Mouse (Mus musculus): ENCODE results near the gene Higd1a. TPM values are rescaled to one million over a fixed set of nuclear protein-coding genes. Genes with fewer than 3 reads are reported as not detected.

The Higd1a gene
- polyA plus RNA-seq, 1 experiment, result 55.1 TPM

Other genes with a start within 250 kb of the Higd1a start
- 0.63 and 0.73 TPM in 2 replicates for gene Lyzl4, start 216.3 kb downstream of the Higd1a start, polyA plus RNA-seq (2012; rRNA removed)
- gene Vipr1, start 215.6 kb downstream of the Higd1a start, polyA plus RNA-seq (2012; rRNA removed), result 2.6 and 3.0 TPM in 2 replicates
- 4.3 and 5.0 TPM in 2 replicates for gene Sec22c, start 152.9 kb downstream of the Higd1a start, polyA plus RNA-seq (2012; rRNA removed)
- 44.2 and 46.8 TPM in 2 replicates for gene Ss18l2, start 148.0 kb downstream of the Higd1a start, polyA plus RNA-seq (2012; rRNA removed)
- gene Nktr, start 139.2 kb downstream of the Higd1a start, polyA plus RNA-seq (2012; rRNA removed), result 89.1 and 120 TPM in 2 replicates
- gene Zfp651, start 99.0 kb downstream of the Higd1a start, polyA plus RNA-seq (2012; rRNA removed), result 55.2 and 76.1 TPM in 2 replicates
- 0.07 and 0.10 TPM in 2 replicates for gene Klhl40, start 80.8 kb downstream of the Higd1a start, polyA plus RNA-seq (2012; rRNA removed)
- gene Hhatl, start 65.9 kb downstream of the Higd1a start, polyA plus RNA-seq (2012; rRNA removed), result 1.9 and 3.0 TPM in 2 replicates
- 0.62 and 1.3 TPM in 2 replicates for gene Ccdc13, start 18.9 kb downstream of the Higd1a start, polyA plus RNA-seq (2012; rRNA removed)
- gene Ackr2, start 40.0 kb upstream of the Higd1a start, polyA plus RNA-seq (2012; rRNA removed), result 5.0 and 8.7 TPM in 2 replicates
- 0.13 and 0.14 TPM in 2 replicates for gene Cyp8b1, start 57.9 kb upstream of the Higd1a start, polyA plus RNA-seq (2012; rRNA removed)
- 6.7 and 7.3 TPM in 2 replicates for gene Fam198a, start 92.6 kb upstream of the Higd1a start, polyA plus RNA-seq (2012; rRNA removed)
- gene Pomgnt2, start 138.7 kb upstream of the Higd1a start, polyA plus RNA-seq (2012; rRNA removed), result 15.7 and 16.7 TPM in 2 replicates

Measured in urinary bladder, adult 2 months (tissue).